Mouse (Mus musculus) limb, embryonic 13.5 days (tissue): ENCODE results near the gene Adora2a. TPM values are rescaled to one million over a fixed set of nuclear protein-coding genes. Genes with fewer than 3 reads are reported as not detected.

Experiments used
- ATAC-seq: fragments of 200-750 bp; cut with Nextera tagmentation; 2 replicates; pipeline ENCODE4 v1.8.0; 2017; ENCODE audit warnings: low read depth, moderate number of reproducible peaks, moderate TSS enrichment; ENCODE audit not compliant: low FRiP score
- H3K27ac ChIP-seq: fragments of 300-500 bp; sonication (generic); 2 replicates; pipeline ENCODE4 v1.5.1; 2015; ENCODE audit warnings: inconsistent platforms, mild to moderate bottlenecking, moderate library complexity
- H3K27me3 ChIP-seq: fragments of 300-500 bp; sonication (generic); 2 replicates; pipeline ENCODE4 v1.6.1; 2015; ENCODE audit warnings: mild to moderate bottlenecking, inconsistent platforms
- H3K36me3 ChIP-seq: fragments of 300-500 bp; sonication (generic); 2 replicates; pipeline ENCODE4 v1.6.1; 2015; ENCODE audit warnings: inconsistent platforms, mild to moderate bottlenecking, moderate library complexity
- H3K4me1 ChIP-seq: fragments of 300-500 bp; sonication (generic); 2 replicates; pipeline ENCODE4 v1.6.1; 2015; ENCODE audit warnings: inconsistent platforms
- H3K4me2 ChIP-seq: fragments of 300-500 bp; sonication (generic); replicated peaks from 2 replicates; pipeline ENCODE4 v1.6.1; 2015; ENCODE audit warnings: inconsistent platforms, mild to moderate bottlenecking, moderate library complexity
- H3K4me3 ChIP-seq: fragments of 300-500 bp; sonication (generic); 2 replicates; pipeline ENCODE4 v1.5.1; 2015; ENCODE audit warnings: moderate library complexity, mild to moderate bottlenecking, inconsistent platforms
- H3K9ac ChIP-seq: fragments of 300-500 bp; sonication (generic); 2 replicates; pipeline ENCODE4 v1.6.1; 2015; ENCODE audit warnings: mild to moderate bottlenecking, inconsistent platforms
- H3K9me3 ChIP-seq: fragments of 300-500 bp; sonication (generic); 2 replicates; pipeline ENCODE4 v1.6.1; 2016; ENCODE audit warnings: inconsistent platforms
- WGBS: fragments of 180-500 bp; shearing (Covaris S2); methylation state at CpG from one replicate; pipeline ENCODE4 v1.1.7; 2015; 5-methylcytosine and 5-hydroxymethylcytosine counted together
- polyA plus RNA-seq: library from polyadenylated mRNA; unstranded; fragments of >200 nt; fragmentation: Nextera tagmentation; extraction: Ambion mirVana; gene quantifications from 2 replicates; pipeline ENCODE4 v1.2.1, GENCODE M21; 2015

Gene Adora2a
- polyA plus RNA-seq, 1 experiment from 2014 or later: 2.6 TPM

DNA sequence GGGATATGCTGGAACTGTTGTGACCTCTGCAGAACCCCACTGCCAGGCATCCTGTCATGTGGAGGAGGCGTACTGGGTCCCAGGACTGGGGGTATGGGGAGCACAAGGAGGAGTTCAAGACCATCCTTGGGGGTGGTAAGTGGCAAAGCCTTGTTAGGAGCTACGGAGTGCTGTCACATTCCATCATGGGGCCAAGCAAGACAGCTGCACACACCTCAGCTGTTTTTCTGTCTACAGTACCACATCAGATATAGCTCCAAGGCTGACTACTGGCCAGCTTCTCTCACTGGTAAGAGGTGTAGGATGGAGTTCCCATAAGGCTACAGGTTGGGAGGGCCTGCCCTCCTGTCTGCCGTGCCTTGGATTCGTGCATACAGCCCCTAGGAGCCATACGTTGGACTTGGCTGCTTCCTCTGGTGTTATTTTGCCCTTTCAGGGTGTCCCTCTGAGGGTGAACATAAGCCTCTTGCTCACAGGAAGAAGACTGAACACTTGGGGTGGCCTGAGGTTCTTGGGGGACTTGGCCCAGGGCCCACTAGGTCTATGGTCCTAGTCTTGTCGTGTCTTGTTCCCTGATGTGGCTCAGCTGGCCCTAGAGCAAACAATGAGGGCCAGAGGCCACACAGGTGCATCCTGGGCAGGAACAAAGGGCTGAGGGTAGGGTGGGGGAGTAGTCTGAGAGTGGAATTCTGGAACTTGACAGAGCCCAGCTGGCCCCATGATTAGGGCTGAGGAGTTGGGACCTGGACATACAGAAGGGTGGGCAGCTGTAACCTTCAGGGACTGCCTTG is 2.3 kb upstream of the Adora2a start:
- no peak overlapping the region for H3K4me3 ChIP-seq
- peaks cover 39% of the 10 kb centered on the region for H3K36me3 ChIP-seq
- ATAC-seq: no peak
- H3K4me1 ChIP-seq: peaks cover 17% of the 10 kb centered on the region
- no peaks in the 10 kb centered on the region for H3K9me3 ChIP-seq
- no peak overlapping the region for H3K27ac ChIP-seq
- no peak overlapping the region for H3K4me2 ChIP-seq
- peaks cover 42% of the 10 kb centered on the region for H3K27me3 ChIP-seq
- WGBS: 71% methylated on average over 6 of the region's 6 CpGs
- H3K9ac ChIP-seq: no peak overlapping the region

DNA sequence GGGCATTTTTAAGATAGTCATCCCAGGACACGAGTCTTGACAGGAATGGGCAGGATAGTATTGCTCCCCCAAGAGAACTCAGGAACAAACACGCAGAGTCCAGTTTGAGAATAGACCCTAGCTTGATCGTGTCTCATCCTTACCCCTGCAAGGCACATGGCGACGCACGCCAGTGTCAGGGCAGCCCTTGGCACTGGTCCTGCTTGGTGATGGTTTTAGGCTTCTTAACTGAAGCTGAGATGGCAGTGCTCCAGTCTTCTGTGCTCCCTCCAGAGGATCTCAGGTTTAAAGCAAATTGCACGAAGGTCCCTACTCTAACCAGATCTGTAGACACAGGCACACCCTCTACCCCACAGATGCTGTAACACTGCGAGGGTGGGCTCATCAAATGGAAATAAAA is 921 bp upstream of the Adora2a start:
- no peaks in the 10 kb centered on the region for H3K9me3 ChIP-seq
- H3K9ac ChIP-seq: no peak overlapping the region
- peaks cover 53% of the 10 kb centered on the region for H3K27me3 ChIP-seq
- WGBS: 83% methylated on average over 8 of the region's 8 CpGs
- no peak overlapping the region for H3K27ac ChIP-seq
- H3K4me3 ChIP-seq: no peak overlapping the region
- H3K36me3 ChIP-seq: peaks cover 25% of the 10 kb centered on the region
- H3K4me1 ChIP-seq: peaks cover 17% of the 10 kb centered on the region
- ATAC-seq: no peak
- peak overlapping the region; percentile 74 for H3K4me2 ChIP-seq

DNA sequence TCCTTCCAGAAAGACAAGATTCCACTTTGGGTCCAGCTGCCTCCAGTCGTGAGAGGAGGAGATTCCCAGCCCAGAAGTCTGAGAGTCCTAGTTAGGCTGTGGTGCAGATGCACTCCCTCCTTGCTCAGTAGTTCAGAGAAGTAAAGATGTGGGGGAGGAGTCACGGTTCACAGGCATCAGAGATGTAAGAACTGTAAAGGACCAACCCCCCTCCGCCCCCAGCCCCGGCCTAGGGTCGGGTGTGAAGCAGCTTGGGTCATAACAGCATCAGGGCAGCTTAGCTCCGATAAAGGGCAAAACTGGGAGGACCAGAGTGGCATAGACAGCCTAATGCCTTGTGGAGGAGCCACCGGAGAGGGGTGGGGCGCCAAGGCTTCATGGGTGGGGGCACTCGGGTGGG is 205 bp upstream of the Adora2a start:
- Histone ChIP-seq H3K36me3 (peaks cover 18% of the 10 kb centered on the region), H3K9me3 (no peaks in the 10 kb centered on the region), H3K27me3 (peaks cover 53% of the 10 kb centered on the region), H3K4me1 (peaks cover 17% of the 10 kb centered on the region), H3K4me3 (peak overlapping the region; percentile 50), H3K9ac (peak overlapping the region; percentile 55), H3K27ac (no peak overlapping the region), H3K4me2 (peak overlapping the region; percentile 74)
- WGBS: 6% methylated on average over 9 of the region's 9 CpGs
- ATAC-seq: peak; percentile 25; the same call in 1 of the 2 replicates

DNA sequence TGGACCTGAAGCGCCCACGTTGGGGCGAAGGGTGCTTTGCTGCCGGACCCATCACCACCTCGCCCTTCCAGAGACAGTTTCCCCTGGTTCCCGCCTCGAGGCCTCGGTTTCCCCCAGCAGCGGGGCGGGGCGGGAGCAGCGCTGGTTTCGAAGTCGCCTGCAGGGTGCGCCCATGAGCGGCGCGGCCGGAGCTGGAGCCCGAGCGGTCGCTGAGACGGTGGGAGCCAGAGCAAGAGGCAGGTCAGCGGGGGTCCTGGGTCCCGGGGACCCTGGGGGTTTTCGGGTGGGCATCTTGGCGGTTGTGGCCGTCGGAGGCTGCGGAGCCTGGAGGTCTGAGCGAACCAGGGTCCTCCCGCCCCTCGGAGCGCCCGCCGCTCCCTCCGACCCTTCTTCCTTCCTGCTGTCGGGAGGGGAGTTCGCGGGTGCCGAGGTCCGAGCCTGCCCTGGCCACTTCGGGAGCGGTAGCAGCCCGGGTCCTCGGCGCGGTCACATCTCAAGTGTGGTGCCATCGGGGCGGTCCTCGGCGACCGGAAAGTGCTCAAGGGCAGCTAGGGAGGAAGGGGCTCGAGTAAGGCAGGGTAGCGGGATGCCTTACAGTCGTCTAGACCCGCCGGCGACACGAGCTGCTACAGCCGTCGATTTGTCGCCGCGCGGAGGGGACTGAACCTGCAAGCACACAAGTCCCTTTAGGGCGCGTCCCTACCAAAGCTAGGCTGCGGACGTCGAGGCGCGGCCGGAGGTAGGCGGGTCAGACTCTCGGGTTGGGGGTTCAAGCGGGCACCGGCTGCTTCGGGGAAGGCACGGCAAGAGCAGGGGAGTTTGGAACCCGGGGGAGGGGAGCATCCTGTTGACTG is 458 bp downstream of the Adora2a start:
- WGBS: 2% methylated on average over 77 of the region's 81 CpGs
- Histone ChIP-seq H3K4me2 (peak overlapping the region; percentile 74), H3K27ac (no peak overlapping the region; the same call in 1 of the 2 replicates), H3K9ac (peak overlapping the region; percentile 55), H3K4me1 (peaks cover 17% of the 10 kb centered on the region), H3K27me3 (peaks cover 53% of the 10 kb centered on the region), H3K9me3 (no peaks in the 10 kb centered on the region), H3K4me3 (peak overlapping the region; percentile 50), H3K36me3 (peaks cover 12% of the 10 kb centered on the region)
- peak; percentile 31; the same call in 1 of the 2 replicates for ATAC-seq

DNA sequence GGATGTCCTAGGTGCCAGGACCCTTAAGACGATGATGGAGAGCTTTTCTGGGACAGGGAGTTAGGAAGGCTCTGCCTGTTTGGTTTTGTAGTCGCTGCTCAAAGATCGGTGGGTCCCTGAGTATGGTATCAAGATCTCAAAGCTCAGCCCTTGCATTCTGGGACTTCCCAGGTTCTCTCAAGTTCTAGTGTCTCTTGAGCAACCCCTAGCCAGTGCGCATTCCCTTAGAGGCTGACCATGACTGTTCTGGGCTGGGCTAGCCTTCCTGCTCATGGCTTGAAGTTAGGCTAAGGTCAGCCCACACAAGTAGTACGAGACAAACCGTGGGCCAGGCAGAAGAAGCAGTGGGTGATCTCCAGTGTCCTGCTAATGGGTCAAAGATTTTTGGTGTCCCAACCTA is 1.5 kb downstream of the Adora2a start:
- no peaks in the 10 kb centered on the region for H3K9me3 ChIP-seq
- H3K4me2 ChIP-seq: 0 out of 2 replicates have a peak overlapping the region, but pooled peaks have one; percentile 74
- WGBS: 86% methylated on average over 6 of the region's 6 CpGs
- H3K36me3 ChIP-seq: 0 out of 2 replicates have a peak, but pooled peaks cover under 1% of the 10 kb centered on the region
- H3K27ac ChIP-seq: no peak overlapping the region
- H3K4me1 ChIP-seq: peaks cover 26% of the 10 kb centered on the region
- no peak for ATAC-seq
- H3K4me3 ChIP-seq: peak overlapping the region; percentile 50
- H3K27me3 ChIP-seq: peaks cover 53% of the 10 kb centered on the region
- no peak overlapping the region for H3K9ac ChIP-seq

DNA sequence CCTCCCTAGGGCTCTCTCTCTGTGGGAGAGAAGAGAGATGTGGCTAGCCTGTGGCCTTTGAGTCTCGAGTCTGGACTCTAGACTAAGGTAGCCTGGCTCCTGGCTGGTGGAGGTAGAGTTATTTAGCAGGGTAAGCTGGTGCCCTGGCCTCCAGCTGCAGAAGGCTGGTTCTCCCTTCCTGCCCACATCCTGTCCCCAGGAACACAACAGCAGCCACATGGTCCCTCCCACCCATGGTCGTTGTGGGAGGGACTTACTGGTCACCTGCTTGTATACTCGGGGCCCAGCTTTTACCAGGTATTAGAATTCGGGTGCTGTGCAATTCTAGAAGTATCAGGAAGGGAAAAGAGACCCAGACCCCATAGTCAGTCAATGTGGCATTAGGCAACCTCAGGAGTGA is 3.6 kb downstream of the Adora2a start:
- no peaks in the 10 kb centered on the region for H3K9me3 ChIP-seq
- no peak overlapping the region for H3K9ac ChIP-seq
- WGBS: 77% methylated on average over 4 of the region's 4 CpGs
- no peak overlapping the region for H3K4me2 ChIP-seq
- H3K27ac ChIP-seq: no peak overlapping the region
- H3K4me1 ChIP-seq: peaks cover 26% of the 10 kb centered on the region
- no peak for ATAC-seq
- no peak overlapping the region for H3K4me3 ChIP-seq
- H3K36me3 ChIP-seq: no peaks in the 10 kb centered on the region
- H3K27me3 ChIP-seq: peaks cover 51% of the 10 kb centered on the region

DNA sequence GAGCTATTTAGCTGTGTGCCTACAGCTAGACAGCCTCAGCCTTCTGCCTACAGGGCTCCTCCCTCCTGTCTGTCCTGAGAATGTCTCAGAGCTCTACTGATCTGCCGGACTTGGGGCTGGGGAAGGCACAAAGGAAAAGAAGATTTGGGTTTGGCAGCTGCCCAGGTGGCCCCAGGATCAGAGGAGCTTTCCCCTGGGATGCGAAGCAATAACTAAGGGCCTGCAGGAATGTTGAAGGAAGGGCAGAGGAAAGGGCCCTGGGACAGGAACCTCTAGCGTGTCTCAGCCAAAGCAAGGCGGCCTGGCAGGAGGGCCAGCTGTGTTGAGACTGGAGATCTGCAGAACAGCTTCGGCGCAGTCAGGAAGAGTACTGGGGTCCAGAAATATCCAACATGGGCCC is 6.3 kb downstream of the Adora2a start:
- Histone ChIP-seq H3K4me1 (peaks cover 9% of the 10 kb centered on the region), H3K27ac (no peak overlapping the region), H3K36me3 (no peaks in the 10 kb centered on the region), H3K4me2 (no peak overlapping the region), H3K27me3 (peaks cover 25% of the 10 kb centered on the region), H3K9me3 (no peaks in the 10 kb centered on the region), H3K4me3 (no peak overlapping the region), H3K9ac (no peak overlapping the region)
- WGBS: 68% methylated on average over 6 of the region's 6 CpGs
- ATAC-seq: no peak

DNA sequence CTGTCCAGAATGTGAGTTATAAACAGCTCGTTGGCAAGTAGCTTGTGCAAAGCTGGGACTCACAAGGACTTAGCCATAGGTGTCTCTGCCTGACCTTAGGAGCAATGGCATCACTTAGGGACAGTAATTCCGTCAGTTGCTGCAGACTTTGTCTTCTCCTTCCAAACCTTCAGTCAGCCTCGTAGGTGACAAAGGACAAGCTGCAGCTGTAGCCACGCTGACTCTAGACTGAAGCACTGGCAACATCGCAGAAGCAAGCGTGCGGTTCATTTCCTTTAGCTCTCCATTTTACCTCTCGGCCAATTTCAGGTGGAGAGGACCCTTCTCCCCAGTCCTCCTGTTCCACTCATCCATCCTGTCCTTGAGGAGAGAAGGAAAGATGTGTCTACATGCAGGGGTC is 7.3 kb downstream of the Adora2a start:
- no peak for ATAC-seq
- H3K9me3 ChIP-seq: no peaks in the 10 kb centered on the region
- no peaks in the 10 kb centered on the region for H3K36me3 ChIP-seq
- H3K27me3 ChIP-seq: peaks cover 15% of the 10 kb centered on the region
- no peak overlapping the region for H3K4me3 ChIP-seq
- no peak overlapping the region for H3K4me2 ChIP-seq
- WGBS: 85% methylated on average over 8 of the region's 8 CpGs
- peaks cover 9% of the 10 kb centered on the region; the same call in 1 of the 2 replicates for H3K4me1 ChIP-seq
- H3K27ac ChIP-seq: no peak overlapping the region
- H3K9ac ChIP-seq: no peak overlapping the region

DNA sequence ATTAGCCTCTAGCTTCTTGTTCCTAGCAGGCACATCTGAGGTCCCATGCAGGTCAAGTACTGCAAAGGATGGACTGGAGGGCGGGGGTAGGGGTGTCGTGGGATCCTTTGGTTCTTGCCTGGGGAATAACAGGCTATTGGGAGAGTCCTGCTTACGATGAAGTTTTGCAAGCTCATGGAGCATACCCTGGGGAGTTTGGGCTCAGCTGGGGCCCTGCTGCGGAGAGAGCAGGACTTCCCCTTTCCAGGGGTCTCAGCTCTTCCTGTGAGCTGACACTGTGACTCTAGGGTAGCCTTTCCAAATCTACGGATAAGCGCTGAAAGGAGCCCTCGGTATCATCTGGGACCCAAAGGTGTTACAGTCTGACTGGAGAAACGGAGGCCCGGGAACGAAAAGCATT is 7.7 kb downstream of the Adora2a start:
- H3K4me3 ChIP-seq: no peak overlapping the region
- WGBS: 69% methylated on average over 10 of the region's 10 CpGs
- H3K36me3 ChIP-seq: no peaks in the 10 kb centered on the region
- peaks cover 11% of the 10 kb centered on the region for H3K27me3 ChIP-seq
- peaks cover 9% of the 10 kb centered on the region; the same call in 1 of the 2 replicates for H3K4me1 ChIP-seq
- no peak overlapping the region for H3K27ac ChIP-seq
- H3K4me2 ChIP-seq: no peak overlapping the region
- no peak for ATAC-seq
- H3K9ac ChIP-seq: no peak overlapping the region
- no peaks in the 10 kb centered on the region for H3K9me3 ChIP-seq

DNA sequence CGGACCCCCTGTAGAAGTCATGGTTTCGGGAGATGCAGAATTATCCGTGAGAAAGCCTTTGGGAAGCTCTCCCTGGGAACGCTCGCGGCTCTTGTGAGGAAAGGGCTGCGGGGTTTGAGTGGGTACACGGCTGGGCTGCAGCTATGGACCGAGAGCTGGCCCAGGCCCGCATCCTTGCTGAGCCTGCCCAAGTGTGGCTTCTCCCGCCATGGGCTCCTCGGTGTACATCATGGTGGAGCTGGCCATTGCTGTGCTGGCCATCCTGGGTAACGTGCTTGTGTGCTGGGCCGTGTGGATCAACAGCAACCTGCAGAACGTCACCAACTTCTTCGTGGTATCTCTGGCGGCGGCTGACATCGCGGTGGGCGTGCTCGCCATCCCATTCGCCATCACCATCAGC is 9.1 kb downstream of the Adora2a start:
- 94% methylated on average over 23 of the region's 23 CpGs for WGBS
- H3K4me1 ChIP-seq: peaks cover 9% of the 10 kb centered on the region; the same call in 1 of the 2 replicates
- no peaks in the 10 kb centered on the region for H3K27me3 ChIP-seq
- no peak overlapping the region for H3K4me3 ChIP-seq
- H3K27ac ChIP-seq: no peak overlapping the region
- H3K4me2 ChIP-seq: no peak overlapping the region
- no peak overlapping the region for H3K9ac ChIP-seq
- no peaks in the 10 kb centered on the region for H3K9me3 ChIP-seq
- no peak for ATAC-seq
- no peaks in the 10 kb centered on the region for H3K36me3 ChIP-seq

DNA sequence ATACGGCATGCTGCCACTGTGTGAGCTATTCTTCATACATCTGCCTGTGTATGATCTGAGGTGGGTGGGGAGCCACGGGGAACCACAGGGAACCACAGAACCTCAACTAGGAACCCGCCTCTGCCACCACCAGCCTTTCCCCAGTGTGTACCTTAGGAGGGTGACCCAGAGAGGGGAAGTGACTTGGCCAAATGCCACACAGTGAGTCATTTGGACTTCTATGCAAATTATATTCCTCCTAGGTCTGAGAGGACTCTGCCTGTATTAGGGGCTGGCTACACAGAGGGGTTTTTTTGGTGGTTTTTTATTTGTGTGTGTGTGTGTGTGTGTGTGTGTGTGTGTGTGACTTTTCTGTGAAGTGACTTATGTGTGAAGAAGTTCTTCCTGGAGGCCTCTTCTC is 9.9 kb downstream of the Adora2a start:
- no peak overlapping the region for H3K4me2 ChIP-seq
- no peak for ATAC-seq

DNA sequence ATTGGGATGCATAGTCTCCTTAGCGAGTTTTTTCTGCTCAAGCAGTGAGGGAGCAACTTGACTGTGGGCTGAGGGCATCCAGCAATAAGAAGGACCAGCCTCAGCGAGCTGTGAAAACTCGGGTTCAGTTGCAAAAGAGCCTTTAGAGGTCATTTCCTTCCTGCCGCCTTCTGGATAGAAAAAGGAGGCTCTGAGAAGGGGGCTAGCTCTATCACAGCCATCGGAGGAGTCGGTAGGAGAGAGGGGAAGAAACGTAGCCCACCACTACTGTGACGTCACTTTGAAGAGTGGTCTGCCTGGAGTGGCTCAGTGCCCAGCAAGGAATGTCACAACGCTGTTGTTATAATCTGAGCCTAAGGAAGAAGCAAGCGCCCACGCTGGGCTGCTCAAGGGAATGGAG is 10.4 kb downstream of the Adora2a start:
- Histone ChIP-seq H3K27ac (no peak overlapping the region), H3K4me1 (peaks cover 9% of the 10 kb centered on the region; the same call in 1 of the 2 replicates), H3K9me3 (no peaks in the 10 kb centered on the region), H3K4me3 (no peak overlapping the region), H3K36me3 (no peaks in the 10 kb centered on the region), H3K27me3 (no peaks in the 10 kb centered on the region), H3K9ac (no peak overlapping the region), H3K4me2 (no peak overlapping the region)
- no peak for ATAC-seq
- 76% methylated on average over 11 of the region's 11 CpGs for WGBS

More for the DNA sequence above, 9.9 kb downstream of the Adora2a start:
- no peak overlapping the region for H3K9ac ChIP-seq
- no peak overlapping the region for H3K4me3 ChIP-seq
- no peaks in the 10 kb centered on the region for H3K27me3 ChIP-seq
- no peak overlapping the region for H3K27ac ChIP-seq
- no peaks in the 10 kb centered on the region for H3K36me3 ChIP-seq
- no peaks in the 10 kb centered on the region for H3K9me3 ChIP-seq
- 80% methylated on average over 3 of the region's 3 CpGs for WGBS
- peaks cover 9% of the 10 kb centered on the region; the same call in 1 of the 2 replicates for H3K4me1 ChIP-seq
